Mouse (Mus musculus): Measurements from ENCODE around the gene Usp16.
"Not testable (repeated sequence)": the region's sequence is repeated elsewhere in the genome, so short reads cannot be mapped to it uniquely, and the experiment has no call there.

Gene Usp16

GRCm38 (mm10) chr16:87486739-87487138 lies 32.2 kb downstream of the Usp16 start:
- no peak for DNase-seq (ENCODE audit: low spot score)

GRCm38 (mm10) chr16:87488605-87489004 lies 34.1 kb downstream of the Usp16 start:
- DNase-seq (ENCODE audit: low spot score), result no peak

- DNase-seq (ENCODE audit: low spot score), result not testable (repeated sequence)
Observed at GRCm38 (mm10) chr16:87492191-87492792, 37.8 kb downstream of the Usp16 start.

- DNase-seq (ENCODE audit: low spot score), result no peak
Observed at GRCm38 (mm10) chr16:87494955-87495655, 40.6 kb downstream of the Usp16 start.

- DNase-seq (ENCODE audit: low spot score), result peak; percentile 94
Observed at GRCm38 (mm10) chr16:87495716-87496447, 41.4 kb downstream of the Usp16 start, which contains the start of gene Cct8. Cct8 (minus strand) TSS chr16:87495873.

- no peak for DNase-seq (ENCODE audit: low spot score)
Observed at GRCm38 (mm10) chr16:87496728-87497127, 42.2 kb downstream of the Usp16 start.

- no peak for DNase-seq (ENCODE audit: low spot score)
Observed at GRCm38 (mm10) chr16:87497171-87497570, 42.7 kb downstream of the Usp16 start.

GRCm38 (mm10) chr16:87499556-87499955 lies 45.1 kb downstream of the Usp16 start:
- DNase-seq (ENCODE audit: low spot score), result no peak

GRCm38 (mm10) chr16:87501304-87502078 lies 47.0 kb downstream of the Usp16 start:
- no peak for DNase-seq (ENCODE audit: low spot score)

- DNase-seq (ENCODE audit: low spot score), result no peak
Observed at GRCm38 (mm10) chr16:87511706-87512105, 57.2 kb downstream of the Usp16 start.

- no peak for DNase-seq (ENCODE audit: low spot score)
Observed at GRCm38 (mm10) chr16:87512331-87512730, 57.8 kb downstream of the Usp16 start.

- no peak for DNase-seq (ENCODE audit: low spot score)
Observed at GRCm38 (mm10) chr16:87524228-87524627, 69.7 kb downstream of the Usp16 start.

GRCm38 (mm10) chr16:87527553-87528249 lies 73.2 kb downstream of the Usp16 start:
- DNase-seq (ENCODE audit: low spot score), result no peak

- no peak for DNase-seq (ENCODE audit: low spot score)
Observed at GRCm38 (mm10) chr16:87528755-87529154, 74.3 kb downstream of the Usp16 start.

Measured in spleen, adult 12 weeks (tissue).